Mouse (Mus musculus): ENCODE measurements around the gene Krt1.

DNA sequence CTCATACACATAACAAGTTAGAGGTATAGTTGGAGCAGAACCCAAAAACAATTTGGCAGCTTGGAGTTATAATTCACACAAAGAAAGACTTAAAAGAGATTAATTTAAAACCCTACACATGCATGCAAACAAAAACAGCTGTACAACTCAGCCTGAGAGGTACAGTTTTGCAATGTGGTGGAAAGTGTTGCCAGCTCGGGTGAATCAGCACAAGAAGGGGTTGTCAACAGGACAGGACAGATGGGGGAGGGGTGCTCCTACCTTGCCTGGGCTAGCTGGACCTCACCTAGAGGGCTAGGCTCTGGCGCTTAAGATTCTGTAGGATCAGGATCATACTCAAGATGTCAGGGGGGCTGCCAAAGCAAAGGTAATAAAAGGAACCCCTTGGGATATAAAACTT, 27.4 kb upstream of the Krt1 start:
- TF ChIP-seq CTCF (IDR thresholded peaks at IDR 0.05), result no peak
- no peak for TF ChIP-seq EP300 (IDR thresholded peaks at IDR 0.05)
